Mouse (Mus musculus) midbrain, embryonic 14.5 days (tissue): ENCODE results near the gene Ncoa6. TPM values are rescaled to one million over a fixed set of nuclear protein-coding genes. Genes with fewer than 3 reads are reported as not detected.

Source experiments
- ATAC-seq: fragments of 200-750 bp; cut with Nextera tagmentation; 2 replicates; pipeline ENCODE4 v1.8.0; 2017; ENCODE audit warnings: moderate number of reproducible peaks, moderate library complexity; ENCODE audit not compliant: low FRiP score, low TSS enrichment
- DNase-seq: peaks from one replicate; pipeline ENCODE4 v3.0.0-alpha.2; 2015
- H3K27ac ChIP-seq: fragments of 300-500 bp; sonication (generic); replicated peaks from 2 replicates; pipeline ENCODE4 v1.5.1; 2014; ENCODE audit warnings: mild to moderate bottlenecking, low read depth, low read length, moderate library complexity
- H3K27me3 ChIP-seq: fragments of 300-500 bp; sonication (generic); 2 replicates; pipeline ENCODE4 v1.6.1; 2014; ENCODE audit warnings: low read length, control low read depth, mixed read lengths; ENCODE audit not compliant: control insufficient read depth, insufficient read depth
- H3K36me3 ChIP-seq: fragments of 300-500 bp; sonication (generic); 2 replicates; pipeline ENCODE4 v1.6.1; 2014; ENCODE audit warnings: low read length, control low read depth; ENCODE audit not compliant: control insufficient read depth, insufficient read depth
- H3K4me1 ChIP-seq: fragments of 300-500 bp; sonication (generic); 2 replicates; pipeline ENCODE4 v1.6.1; 2014; ENCODE audit warnings: mild to moderate bottlenecking, antibody characterized with exemption, low read length, control low read depth; ENCODE audit not compliant: control insufficient read depth, insufficient read depth
- H3K4me2 ChIP-seq: fragments of 300-500 bp; sonication (generic); 2 replicates; pipeline ENCODE4 v1.6.1; 2014; ENCODE audit warnings: mild to moderate bottlenecking, low read length, moderate library complexity
- H3K4me3 ChIP-seq: fragments of 300-500 bp; sonication (generic); replicated peaks from 2 replicates; pipeline ENCODE4 v1.5.1; 2014; ENCODE audit warnings: low read depth, low read length
- H3K9ac ChIP-seq: fragments of 300-500 bp; sonication (generic); replicated peaks from 2 replicates; pipeline ENCODE4 v1.6.1; 2014; ENCODE audit warnings: mild to moderate bottlenecking, low read length, moderate library complexity
- H3K9me3 ChIP-seq: fragments of 300-500 bp; sonication (generic); 2 replicates; pipeline ENCODE4 v1.6.1; 2016; ENCODE audit warnings: low read length, control low read depth, mixed read lengths; ENCODE audit not compliant: control insufficient read depth
- WGBS: fragments of 180-500 bp; shearing (Covaris S2); extraction: QIAGEN DNeasy Blood & Tissue Kit; methylation state at CpG from one replicate; pipeline ENCODE4 v1.1.7; 2014; 5-methylcytosine and 5-hydroxymethylcytosine counted together
- polyA plus RNA-seq: library from polyadenylated mRNA; unstranded; fragments of >200 nt; fragmentation: Nextera tagmentation; extraction: Ambion mirVana; gene quantifications from 2 replicates; pipeline ENCODE4 v1.2.1, GENCODE M21; 2014

Gene Ncoa6
- polyA plus RNA-seq, 1 experiment from 2014 or later, result 41.5 TPM

DNA sequence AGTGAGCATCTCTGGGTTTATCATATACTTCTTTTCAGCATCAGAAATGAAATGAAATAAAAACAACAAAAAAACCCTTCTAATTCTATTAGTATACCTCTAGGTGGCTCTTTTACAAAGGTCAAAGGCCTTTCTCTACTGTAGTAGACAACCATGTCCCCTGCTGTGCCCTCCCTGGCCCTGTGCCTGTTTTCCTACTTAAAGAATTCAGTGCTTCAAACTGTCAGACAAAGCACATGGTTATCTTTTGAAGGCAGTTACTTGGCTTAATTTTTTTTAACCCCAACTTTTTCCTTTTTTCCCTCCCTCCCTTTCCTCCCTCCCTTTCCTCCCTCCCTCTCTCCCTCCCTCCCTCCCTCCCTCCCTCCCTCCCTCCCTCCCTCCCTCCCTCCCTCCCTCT lies 73.4 kb downstream of the Ncoa6 start:
- Histone ChIP-seq H3K4me3 (no peak overlapping the region), H3K27me3 (no peaks in the 10 kb centered on the region), H3K4me2 (no peak overlapping the region), H3K9ac (no peak overlapping the region), H3K9me3 (no peaks in the 10 kb centered on the region), H3K27ac (no peak overlapping the region), H3K4me1 (no peaks in the 10 kb centered on the region), H3K36me3 (peaks cover 61% of the 10 kb centered on the region)
- DNase-seq (peak; percentile 9), ATAC-seq (no peak)

DNA sequence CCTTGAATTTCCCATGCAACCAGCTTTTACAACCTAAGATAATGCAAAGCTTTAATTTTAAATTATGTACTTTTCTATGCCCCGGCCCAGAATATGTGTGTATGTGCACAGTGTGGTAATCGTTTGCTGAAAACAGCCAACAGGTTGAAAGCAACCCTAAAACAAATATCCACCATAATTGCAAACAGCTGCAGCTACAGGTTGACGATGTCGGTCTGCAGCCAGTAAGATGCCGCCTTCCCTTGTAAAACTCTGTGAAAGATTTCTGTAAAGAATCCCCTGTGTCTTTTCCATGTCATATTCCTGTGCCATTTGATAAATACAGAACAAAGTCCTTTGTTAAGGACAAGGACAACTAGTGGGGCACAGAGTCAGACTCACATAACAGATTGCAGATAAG lies 79.1 kb downstream of the Ncoa6 start:
- Histone ChIP-seq H3K4me1 (no peaks in the 10 kb centered on the region), H3K9ac (no peak overlapping the region), H3K9me3 (no peaks in the 10 kb centered on the region), H3K4me3 (no peak overlapping the region), H3K36me3 (peaks cover 61% of the 10 kb centered on the region), H3K4me2 (no peak overlapping the region), H3K27ac (no peak overlapping the region), H3K27me3 (no peaks in the 10 kb centered on the region)
- ATAC-seq, result no peak
- WGBS, result 94% methylated on average over 5 of the region's 5 CpGs
- DNase-seq, result no peak

DNA sequence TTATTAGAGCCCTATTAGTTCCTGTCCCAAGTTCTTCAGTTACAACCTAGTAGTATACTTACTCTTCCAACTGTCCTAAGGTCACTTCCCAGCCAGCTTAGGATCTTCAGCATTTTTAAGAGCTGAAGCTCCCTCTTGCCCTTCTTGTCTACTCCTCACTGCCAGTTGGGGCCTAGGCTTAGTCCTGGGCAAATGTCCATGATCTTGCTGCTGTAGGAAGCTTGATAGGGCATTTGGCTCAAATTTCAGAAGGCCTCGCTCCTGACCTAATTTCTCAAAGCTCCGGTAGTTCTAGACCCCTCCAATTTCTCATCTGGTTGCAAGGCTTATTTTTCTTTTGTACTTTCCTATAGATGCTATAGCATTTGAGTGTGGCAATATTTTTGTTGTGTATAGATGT lies 85.1 kb downstream of the Ncoa6 start:
- Histone ChIP-seq H3K27me3 (no peaks in the 10 kb centered on the region), H3K4me2 (no peak overlapping the region), H3K27ac (no peak overlapping the region), H3K36me3 (peaks cover 63% of the 10 kb centered on the region), H3K4me3 (no peak overlapping the region), H3K9me3 (no peaks in the 10 kb centered on the region), H3K4me1 (peaks cover 32% of the 10 kb centered on the region), H3K9ac (no peak overlapping the region)
- no peak for ATAC-seq
- 94% methylated on average over 2 of the region's 2 CpGs for WGBS
- DNase-seq, result no peak

DNA sequence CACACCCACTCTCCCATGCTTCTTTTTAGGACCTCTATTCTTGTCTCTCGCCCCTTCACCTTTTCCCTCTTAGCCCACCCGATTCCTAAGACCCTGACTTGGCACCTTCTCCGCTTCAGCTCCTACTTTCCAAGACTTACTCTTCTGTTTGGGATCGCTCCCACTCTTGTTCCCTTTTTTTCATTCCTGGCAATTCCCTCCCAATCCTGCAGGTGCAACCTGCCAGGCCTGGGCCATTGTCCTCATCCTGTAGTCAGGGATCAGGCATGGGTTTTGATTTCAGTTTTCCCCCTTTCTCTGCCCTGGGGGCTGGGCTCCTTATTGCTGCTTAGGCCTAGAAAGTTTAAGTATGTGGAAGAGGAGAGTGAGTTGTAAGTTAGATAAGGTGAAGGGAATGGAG lies 86.6 kb downstream of the Ncoa6 start:
- DNase-seq (no peak), ATAC-seq (no peak)
- H3K4me3 ChIP-seq, result no peak overlapping the region
- no peaks in the 10 kb centered on the region for H3K9me3 ChIP-seq
- H3K36me3 ChIP-seq, result peaks cover 63% of the 10 kb centered on the region
- H3K27me3 ChIP-seq, result no peaks in the 10 kb centered on the region
- 53% methylated on average over 4 of the region's 4 CpGs for WGBS
- H3K27ac ChIP-seq, result no peak overlapping the region
- no peak overlapping the region for H3K4me2 ChIP-seq
- H3K9ac ChIP-seq, result no peak overlapping the region
- H3K4me1 ChIP-seq, result peaks cover 43% of the 10 kb centered on the region

DNA sequence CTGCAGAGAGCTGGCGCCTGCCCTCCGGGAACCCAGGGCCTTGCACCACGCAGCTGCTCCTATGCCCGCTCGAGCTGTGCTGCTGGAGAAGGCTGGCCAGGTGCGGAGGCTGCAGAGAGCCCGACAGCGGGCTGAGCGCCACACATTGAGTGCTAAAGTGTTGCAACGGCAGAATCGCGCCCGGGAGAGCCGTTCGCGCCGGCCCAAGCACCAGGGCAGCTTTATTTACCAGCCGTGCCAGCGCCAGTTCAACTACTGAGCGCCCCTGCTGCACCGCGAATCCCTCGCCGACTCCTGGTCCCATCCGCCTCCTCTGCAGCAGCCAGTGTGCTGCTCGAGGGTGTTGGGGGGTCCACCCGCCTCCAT lies 87.2 kb downstream of the Ncoa6 start:
- Histone ChIP-seq H3K4me2 (peak overlapping the region; percentile 66; the same call in 1 of the 2 replicates), H3K4me3 (no peak overlapping the region), H3K27me3 (no peaks in the 10 kb centered on the region), H3K9me3 (no peaks in the 10 kb centered on the region), H3K9ac (peak overlapping the region; percentile 46; the same call in 1 of the 2 replicates), H3K4me1 (peaks cover 43% of the 10 kb centered on the region), H3K27ac (no peak overlapping the region), H3K36me3 (peaks cover 62% of the 10 kb centered on the region)
- ATAC-seq (no peak), DNase-seq (peak; percentile 37)
- 15% methylated on average over 27 of the region's 27 CpGs for WGBS

DNA sequence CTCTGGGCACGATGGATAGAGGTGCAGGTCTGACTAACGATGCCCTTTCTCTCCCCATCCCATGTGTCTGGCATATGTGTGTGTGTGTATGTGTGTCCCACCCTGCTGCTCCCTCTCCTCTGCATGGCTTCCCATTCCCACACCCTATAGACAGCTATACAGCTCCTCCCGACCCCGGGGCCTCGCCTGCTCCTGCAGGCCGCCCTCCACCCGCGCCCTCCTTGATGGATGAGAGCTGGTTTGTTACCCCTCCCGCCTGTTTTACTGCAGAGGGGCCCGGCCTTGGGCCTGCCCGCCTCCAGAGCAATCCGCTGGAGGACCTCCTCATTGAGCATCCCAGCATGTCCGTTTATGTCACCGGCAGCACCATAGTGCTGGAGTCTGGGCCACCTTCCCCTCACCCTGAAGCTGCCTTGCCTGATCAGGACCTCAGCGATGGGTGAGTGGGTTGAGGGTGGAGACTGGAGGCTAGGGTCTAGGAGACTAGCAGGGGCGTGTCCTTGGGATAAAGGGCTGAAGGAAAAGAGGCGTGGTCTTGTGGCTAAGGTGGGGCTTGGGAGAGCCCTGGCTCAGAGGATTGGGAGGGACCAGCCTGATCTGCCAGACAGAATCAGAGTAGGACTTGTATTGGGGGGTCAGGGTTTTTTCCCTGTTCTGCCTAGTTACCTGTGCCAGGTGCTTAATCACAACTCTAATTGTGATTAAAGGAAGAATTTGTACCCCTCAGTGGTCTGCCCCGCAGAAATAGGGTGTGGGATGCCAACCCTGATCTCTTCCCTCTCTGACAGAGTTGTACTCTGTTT lies 87.8 kb downstream of the Ncoa6 start:
- DNase-seq (peak; percentile 19), ATAC-seq (no peak)
- 52% methylated on average over 18 of the region's 18 CpGs for WGBS
- no peak overlapping the region for H3K27ac ChIP-seq
- H3K4me1 ChIP-seq, result peaks cover 43% of the 10 kb centered on the region
- no peak overlapping the region; the same call in 1 of the 2 replicates for H3K4me3 ChIP-seq
- H3K9ac ChIP-seq, result peak overlapping the region; percentile 46; the same call in 1 of the 2 replicates
- peaks cover 56% of the 10 kb centered on the region for H3K36me3 ChIP-seq
- no peaks in the 10 kb centered on the region for H3K9me3 ChIP-seq
- no peaks in the 10 kb centered on the region for H3K27me3 ChIP-seq
- peak overlapping the region; percentile 66 for H3K4me2 ChIP-seq

DNA sequence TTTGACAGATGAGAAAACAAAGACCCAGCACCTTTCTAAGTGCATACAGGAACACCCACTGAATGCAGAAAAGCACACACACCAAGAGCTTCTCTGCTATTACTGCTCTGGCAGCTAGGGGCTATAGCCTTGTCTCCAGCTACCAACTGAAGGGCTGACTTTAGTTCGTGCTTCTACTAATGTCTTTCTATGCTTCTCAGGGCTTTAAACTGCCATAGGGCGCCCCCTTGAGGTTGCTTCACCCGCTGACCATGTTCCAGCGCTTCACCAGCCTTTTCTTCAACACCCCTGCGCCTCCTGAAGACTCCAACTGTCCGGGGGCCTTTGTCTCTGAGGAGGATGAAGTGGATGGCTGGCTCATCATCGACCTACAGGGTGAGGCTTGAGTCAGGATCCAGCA lies 88.6 kb downstream of the Ncoa6 start:
- H3K4me2 ChIP-seq, result peak overlapping the region; percentile 66
- 0 out of 2 replicates have a peak overlapping the region, but pooled peaks have one; percentile 7 for H3K4me3 ChIP-seq
- no peaks in the 10 kb centered on the region for H3K9me3 ChIP-seq
- no peaks in the 10 kb centered on the region for H3K27me3 ChIP-seq
- peak; percentile 84 for DNase-seq
- H3K27ac ChIP-seq, result peak overlapping the region; percentile 32; the same call in 1 of the 2 replicates
- peaks cover 48% of the 10 kb centered on the region for H3K36me3 ChIP-seq
- H3K9ac ChIP-seq, result peak overlapping the region; percentile 46; the same call in 1 of the 2 replicates
- 18% methylated on average over 7 of the region's 7 CpGs for WGBS
- no peak for ATAC-seq
- H3K4me1 ChIP-seq, result peaks cover 50% of the 10 kb centered on the region

DNA sequence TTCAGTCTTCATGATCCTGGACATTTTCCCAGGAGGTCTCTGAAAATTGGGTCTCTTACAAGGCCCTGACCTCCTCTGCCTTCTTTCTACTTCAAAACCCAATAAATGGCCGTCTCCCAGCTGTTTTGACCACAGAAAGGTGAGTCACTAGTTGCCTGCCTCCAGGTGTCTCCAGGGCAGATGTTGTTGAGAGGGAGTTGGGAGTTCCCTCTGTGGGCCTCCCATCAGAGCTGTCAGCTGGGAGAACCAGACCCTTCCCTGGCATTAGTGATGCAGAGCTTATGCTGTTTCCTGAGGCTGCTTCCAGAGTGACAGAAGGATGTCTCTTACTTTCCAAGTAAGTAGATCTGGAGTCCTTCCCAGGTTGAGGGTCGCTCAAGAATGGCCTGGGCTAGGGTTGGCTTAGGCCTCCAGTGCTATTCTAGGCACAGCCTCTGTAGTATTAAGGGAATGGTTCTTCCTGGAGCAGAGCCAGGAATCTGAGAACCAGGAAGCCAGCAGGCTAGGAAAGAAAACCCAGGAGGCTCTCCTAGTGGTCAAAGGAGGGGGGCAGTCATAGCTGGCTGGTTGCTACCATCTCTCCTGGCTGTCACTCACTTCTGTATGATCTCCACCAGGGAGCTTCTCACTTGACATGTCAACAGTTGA lies 90.8 kb downstream of the Ncoa6 start:
- H3K4me1 ChIP-seq, result peaks cover 52% of the 10 kb centered on the region
- H3K9me3 ChIP-seq, result no peaks in the 10 kb centered on the region
- WGBS, result 76% methylated on average over 2 of the region's 2 CpGs
- H3K36me3 ChIP-seq, result peaks cover 27% of the 10 kb centered on the region
- H3K9ac ChIP-seq, result peak overlapping the region; percentile 99
- no peak for ATAC-seq
- H3K27me3 ChIP-seq, result no peaks in the 10 kb centered on the region
- peak overlapping the region; percentile 68 for H3K4me3 ChIP-seq
- H3K27ac ChIP-seq, result 0 out of 2 replicates have a peak overlapping the region, but pooled peaks have one; percentile 2
- H3K4me2 ChIP-seq, result peak overlapping the region; percentile 66
- DNase-seq, result peak; percentile 24
